Mouse (Mus musculus) spleen, postnatal 36 days (tissue): ENCODE measurements around the gene Olfr102.

Source experiments
- DNase-seq, 2 experiments: peaks; one replicate each; pipeline ENCODE4 v3.0.0; 2022; ENCODE audit warnings: low spot score in 2 of 2, mixed read lengths in 1 of 2

The Olfr102 gene

DNA sequence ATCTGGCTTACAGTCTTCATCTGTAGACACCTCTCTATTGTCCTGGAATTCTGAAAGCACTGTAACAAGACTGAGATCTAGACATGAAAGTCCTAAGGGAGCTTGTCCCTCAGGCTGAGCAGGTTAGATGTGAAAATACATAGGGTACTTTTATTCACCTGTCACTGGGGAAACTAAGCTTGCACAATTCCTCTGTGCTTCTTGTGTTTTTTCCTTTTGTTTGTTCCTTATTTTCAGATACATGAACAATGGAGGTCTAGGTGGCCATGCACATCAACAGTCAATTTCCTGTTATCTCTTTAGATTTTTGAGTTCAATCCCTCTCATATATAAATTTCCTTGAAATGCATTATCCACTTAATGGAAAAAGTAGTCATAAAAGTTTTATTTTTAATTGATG, at the start of gene Olfr102:
Gene Olfr102, minus strand, starts transcription at position 101 of the 400 bp plus-strand sequence.
- DNase-seq, result no peak

DNA sequence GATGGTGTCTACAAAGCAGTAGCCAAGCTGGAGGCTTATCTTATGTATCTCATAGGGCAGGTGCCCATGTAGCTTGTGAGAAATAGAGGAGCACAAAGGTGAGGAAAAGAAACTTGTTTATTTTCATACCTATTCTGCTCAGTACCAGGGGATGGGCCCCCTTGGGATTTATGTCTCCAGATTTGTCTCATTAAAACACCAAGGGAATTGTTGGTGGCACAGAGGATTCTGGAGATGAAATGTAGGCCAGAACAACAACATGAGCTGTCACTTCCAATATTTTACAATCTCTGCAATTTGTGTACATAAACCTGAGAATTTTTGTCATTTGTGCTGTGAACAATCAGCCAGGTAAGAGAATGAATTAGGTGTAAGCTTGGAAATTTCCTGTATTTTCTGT, 42.4 kb upstream of the Olfr102 start, which contains the start of gene Olfr104-ps:
Gene Olfr104-ps, plus strand, starts transcription at position 301 of the 400 bp plus-strand sequence.
- DNase-seq, result no peak

DNA sequence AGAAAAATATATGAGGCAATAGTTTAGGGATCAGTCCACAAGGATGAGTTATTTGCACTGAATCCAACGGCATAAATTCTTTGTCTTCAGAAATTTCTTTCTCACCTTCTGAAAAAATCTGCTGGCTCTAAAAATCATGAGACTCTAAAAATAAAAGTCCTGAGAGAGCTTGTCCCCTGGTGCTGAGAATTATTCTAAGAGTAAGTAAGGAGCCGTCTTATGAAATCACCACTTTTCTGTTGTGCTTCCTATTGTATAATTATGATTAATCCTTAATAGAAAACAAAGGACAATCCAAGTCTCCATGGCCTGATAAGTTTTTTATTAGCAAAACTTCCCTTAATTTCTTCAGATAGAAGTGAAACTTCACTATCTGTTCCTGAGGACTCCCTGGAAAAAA, 22.7 kb upstream of the Olfr102 start, which contains the start of gene Olfr103:
Gene Olfr103, minus strand, starts transcription at position 101 of the 400 bp plus-strand sequence.
- DNase-seq, result no peak

DNA sequence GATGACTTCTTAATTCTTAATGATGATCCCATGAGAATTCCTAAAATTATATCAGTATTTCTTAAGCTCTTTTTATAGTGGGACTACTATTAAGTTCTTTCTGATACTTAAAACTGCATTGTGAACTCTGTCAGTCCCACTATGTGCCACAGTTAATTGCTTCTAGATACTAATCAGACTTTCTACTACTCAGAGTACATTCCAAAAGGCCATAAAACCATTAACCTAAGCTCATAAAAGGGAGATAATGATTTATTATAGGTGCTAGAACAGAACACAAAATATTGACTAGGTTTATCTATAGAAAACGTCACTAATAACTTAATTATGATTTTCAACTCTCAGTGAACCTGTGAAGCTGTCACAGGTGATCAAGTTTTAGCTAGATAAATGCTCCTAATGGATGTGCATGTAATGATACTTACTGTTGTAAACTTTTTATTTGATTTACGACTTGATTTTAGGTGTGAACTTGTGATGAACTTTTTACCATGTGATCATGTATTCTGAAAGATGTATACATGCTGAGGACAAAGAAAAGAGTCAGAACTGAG, 6.6 kb downstream of the Olfr102 start:
- DNase-seq, result no peak

GRCm38 (mm10) chr17:37308483-37308882, 8.4 kb downstream of the Olfr102 start:
- no peak for DNase-seq

DNA sequence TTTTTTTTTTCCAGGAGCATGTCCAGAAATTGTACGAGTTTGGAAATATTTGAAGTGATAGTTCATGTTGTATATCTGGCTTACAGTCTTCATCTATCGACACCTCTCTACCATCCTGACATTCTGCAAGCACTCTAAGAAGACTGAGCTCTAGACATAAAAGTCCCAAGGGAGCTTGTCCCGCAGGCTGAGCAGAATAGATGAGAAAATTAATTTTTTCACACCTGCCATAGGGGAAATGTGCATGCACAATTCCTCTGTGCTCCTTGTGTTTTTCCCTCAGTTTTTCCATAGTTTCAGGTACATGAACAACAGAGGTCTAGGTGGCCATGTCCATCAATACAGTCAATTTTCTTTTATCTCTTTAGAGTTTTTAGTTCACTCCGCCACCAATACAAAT, 12.6 kb downstream of the Olfr102 start, which contains the start of gene Olfr101:
Gene Olfr101, minus strand, starts transcription at position 101 of the 400 bp plus-strand sequence.
- DNase-seq, result no peak

GRCm38 (mm10) chr17:37283360-37283759, 33.5 kb downstream of the Olfr102 start, which contains the start of gene Olfr99:
TSS of gene Olfr99 (minus strand) at chr17:37283460.
- DNase-seq, result no peak

- DNase-seq, result no peak
Observed at GRCm38 (mm10) chr17:37280331-37280730, 36.5 kb downstream of the Olfr102 start.

GRCm38 (mm10) chr17:37276573-37276972, 40.3 kb downstream of the Olfr102 start:
- DNase-seq, result no peak

GRCm38 (mm10) chr17:37275626-37276248, 41.1 kb downstream of the Olfr102 start:
- DNase-seq, result no peak

DNA sequence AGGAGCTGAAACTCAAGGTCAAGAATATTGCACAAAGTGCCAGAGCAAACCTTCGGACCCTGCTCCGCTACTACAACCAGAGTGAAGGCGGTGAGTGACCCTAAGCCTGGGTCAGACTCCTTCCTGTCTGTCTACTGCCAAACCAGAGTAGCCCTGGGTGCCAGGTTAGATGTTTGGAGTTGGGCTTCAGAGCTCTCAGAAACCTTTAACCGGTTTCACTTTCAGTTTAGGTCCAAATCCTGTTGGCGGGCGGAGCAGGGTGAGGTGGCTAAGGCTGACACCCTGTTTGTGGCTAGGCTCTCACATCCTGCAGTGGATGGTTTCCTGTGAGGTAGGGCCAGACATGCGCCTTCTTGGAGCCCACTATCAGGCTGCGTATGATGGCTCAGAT, 46.2 kb downstream of the Olfr102 start:
- peak; percentile 74 to 79 for DNase-seq

- DNase-seq, result peak; percentile 87 to 93
Observed at GRCm38 (mm10) chr17:37270058-37270701, 46.7 kb downstream of the Olfr102 start, which contains the start of gene H2-M3. TSS of gene H2-M3 (plus strand) at chr17:37270220.

DNA sequence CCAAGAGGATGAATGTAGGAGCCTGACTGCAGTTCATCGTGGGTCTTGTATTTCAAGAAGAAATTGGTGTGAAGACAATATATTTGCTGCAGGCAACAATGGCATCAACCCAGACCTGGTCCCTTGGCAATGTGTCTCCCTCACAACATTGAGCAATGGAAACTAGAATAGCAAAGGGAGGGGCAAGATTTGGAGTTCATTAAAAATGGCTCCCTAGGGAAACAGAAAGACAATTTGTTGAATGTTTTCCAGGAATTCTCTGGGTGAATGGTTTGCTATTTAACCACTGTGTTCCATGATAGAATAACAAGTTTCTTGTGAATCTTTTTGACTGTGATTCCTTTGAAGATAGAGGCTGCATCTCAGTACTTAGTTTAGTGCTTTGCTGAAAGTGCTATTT, 53.2 kb downstream of the Olfr102 start, which contains the start of gene Olfr98:
Gene Olfr98, minus strand, starts transcription at position 124 of the 400 bp plus-strand sequence.
- DNase-seq, result no peak
